Mouse (Mus musculus): ENCODE data around the gene Gm2115. TPM values are rescaled to one million over a fixed set of nuclear protein-coding genes. Genes with fewer than 3 reads are reported as not detected.

Gm2115 gene
- polyA plus RNA-seq, 1 experiment from 2014 or later: 0.91 TPM

DNA sequence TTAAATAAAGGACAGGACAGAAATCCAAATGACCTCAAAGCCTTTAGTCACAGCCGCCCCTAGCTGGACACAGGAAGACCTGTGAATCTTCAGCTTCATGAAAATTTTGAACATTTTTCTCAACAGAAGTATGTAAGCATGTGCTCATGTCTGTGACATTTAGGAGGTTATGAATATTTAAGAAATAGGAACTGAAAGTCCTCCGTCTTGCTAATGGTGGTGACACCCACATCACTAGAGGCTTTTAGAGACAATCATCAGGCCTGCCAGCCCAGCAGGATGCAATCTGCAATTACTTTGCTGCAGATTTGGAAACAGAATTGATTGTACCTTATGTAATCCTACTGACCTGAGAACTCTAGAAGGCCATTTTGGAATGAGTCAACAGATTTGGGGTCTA is 22.7 kb downstream of the Gm2115 start:
- 86% methylated on average over 2 of the region's 2 CpGs for WGBS
- Histone ChIP-seq H3K4me1 (no peaks in the 10 kb centered on the region; the same call in 1 of the 2 replicates), H3K9ac (replicated peaks) (no peak overlapping the region), H3K27ac (replicated peaks) (no peak overlapping the region), H3K36me3 (no peaks in the 10 kb centered on the region), H3K4me2 (replicated peaks) (no peak overlapping the region), H3K27me3 (no peaks in the 10 kb centered on the region), H3K9me3 (no peaks in the 10 kb centered on the region), H3K4me3 (no peak overlapping the region)
- ATAC-seq (ENCODE audit: low FRiP score, low read depth): no peak

DNA sequence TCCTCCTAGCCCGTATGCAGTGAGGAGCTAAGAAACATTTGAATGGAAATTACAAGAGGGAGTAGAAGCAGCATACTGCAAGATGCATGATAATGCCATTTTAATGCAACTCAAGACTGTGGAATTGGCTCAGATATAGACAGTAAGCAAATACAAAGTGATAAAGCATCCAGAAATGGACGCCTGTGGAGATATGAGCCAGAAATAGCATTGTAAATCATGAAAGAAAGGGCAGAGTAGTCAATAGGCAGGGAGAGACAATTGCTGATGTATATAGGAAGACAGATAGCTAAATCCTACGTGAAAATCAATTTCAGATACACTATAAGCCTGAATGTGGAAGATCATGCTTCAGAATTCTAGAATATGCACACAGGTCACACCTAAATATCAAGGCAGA is 26.5 kb downstream of the Gm2115 start:
- Histone ChIP-seq H3K27ac (replicated peaks) (no peak overlapping the region), H3K4me1 (no peaks in the 10 kb centered on the region; the same call in 1 of the 2 replicates), H3K4me2 (replicated peaks) (no peak overlapping the region), H3K9me3 (no peaks in the 10 kb centered on the region), H3K4me3 (no peak overlapping the region), H3K27me3 (no peaks in the 10 kb centered on the region), H3K36me3 (no peaks in the 10 kb centered on the region), H3K9ac (replicated peaks) (no peak overlapping the region)
- ATAC-seq (ENCODE audit: low FRiP score, low read depth): no peak
- WGBS: 65% methylated on average over 3 of the region's 3 CpGs

DNA sequence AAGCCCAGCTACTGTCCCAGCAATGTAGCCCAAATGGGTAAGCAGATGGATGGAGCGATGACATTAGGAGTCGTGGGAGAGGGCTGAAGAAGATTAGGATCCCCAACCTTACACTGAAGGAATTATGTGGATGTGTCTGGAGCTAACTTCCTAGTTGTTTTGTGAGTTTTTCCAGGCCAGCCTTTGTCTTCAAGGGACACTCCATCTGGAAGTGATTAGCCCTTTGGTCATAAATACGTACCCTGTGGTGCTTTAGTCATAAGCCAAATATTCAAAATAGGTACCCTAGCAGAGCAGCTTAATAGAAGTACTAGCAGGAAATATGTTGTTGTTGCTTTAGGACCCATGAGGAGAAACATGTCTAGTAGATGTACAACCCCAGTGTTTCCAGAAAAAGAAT is 28.6 kb downstream of the Gm2115 start:
- 80% methylated on average over 3 of the region's 3 CpGs for WGBS
- no peak overlapping the region for H3K27ac ChIP-seq (replicated peaks)
- no peak overlapping the region for H3K4me3 ChIP-seq
- no peaks in the 10 kb centered on the region; the same call in 1 of the 2 replicates for H3K4me1 ChIP-seq
- no peak for ATAC-seq (ENCODE audit: low FRiP score, low read depth)
- no peak overlapping the region for H3K4me2 ChIP-seq (replicated peaks)
- H3K36me3 ChIP-seq: no peaks in the 10 kb centered on the region
- H3K9me3 ChIP-seq: no peaks in the 10 kb centered on the region
- no peaks in the 10 kb centered on the region for H3K27me3 ChIP-seq
- no peak overlapping the region for H3K9ac ChIP-seq (replicated peaks)

DNA sequence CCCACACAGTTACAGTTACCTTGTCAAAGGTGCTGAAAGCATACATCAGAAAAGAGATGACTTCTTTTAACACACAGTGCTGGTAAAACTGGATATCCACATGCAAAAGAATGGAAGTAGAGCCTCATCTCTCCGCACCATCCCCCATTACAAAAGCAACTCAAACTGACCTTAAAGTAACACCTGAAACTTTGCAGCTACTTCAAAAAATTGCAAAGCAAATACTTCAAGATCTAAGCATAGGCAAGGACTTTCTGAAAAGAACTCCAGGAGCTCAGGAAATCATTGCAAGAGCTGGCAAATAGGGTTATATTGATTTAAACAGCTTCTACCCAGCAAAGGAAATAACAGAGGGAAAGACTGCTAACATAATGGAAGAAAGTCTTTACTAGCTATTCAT is 31.7 kb downstream of the Gm2115 start:
- no peak overlapping the region for H3K27ac ChIP-seq (replicated peaks)

DNA sequence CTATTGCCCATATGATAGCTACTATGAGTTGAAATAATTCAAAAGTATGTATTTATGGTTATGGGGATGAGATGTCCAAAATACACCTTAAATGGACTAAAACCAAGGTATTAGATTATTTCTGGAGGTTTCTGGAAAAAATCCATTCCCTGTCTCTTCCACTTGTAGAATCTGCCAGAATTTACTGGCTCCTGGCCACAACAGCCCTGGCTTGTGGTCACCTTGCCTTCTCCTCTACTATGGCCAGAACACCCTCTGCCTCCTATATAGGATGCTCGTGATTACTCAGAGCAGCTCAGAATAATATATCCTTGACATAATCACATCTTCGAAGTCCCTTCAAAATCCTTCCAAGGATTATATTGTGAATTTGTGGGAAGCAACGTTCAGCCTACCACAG is 35.5 kb downstream of the Gm2115 start:
- Histone ChIP-seq H3K36me3 (no peaks in the 10 kb centered on the region), H3K4me3 (no peak overlapping the region), H3K4me1 (no peaks in the 10 kb centered on the region), H3K9ac (replicated peaks) (no peak overlapping the region), H3K4me2 (replicated peaks) (no peak overlapping the region), H3K27me3 (no peaks in the 10 kb centered on the region), H3K9me3 (no peaks in the 10 kb centered on the region), H3K27ac (replicated peaks) (no peak overlapping the region)
- 87% methylated on average over 3 of the region's 3 CpGs for WGBS
- ATAC-seq (ENCODE audit: low FRiP score, low read depth): no peak

More for the DNA sequence above, 31.7 kb downstream of the Gm2115 start:
- Histone ChIP-seq H3K4me3 (no peak overlapping the region), H3K36me3 (no peaks in the 10 kb centered on the region), H3K9ac (replicated peaks) (no peak overlapping the region), H3K9me3 (no peaks in the 10 kb centered on the region), H3K27me3 (no peaks in the 10 kb centered on the region), H3K4me2 (replicated peaks) (no peak overlapping the region), H3K4me1 (no peaks in the 10 kb centered on the region)
- ATAC-seq (ENCODE audit: low FRiP score, low read depth): no peak
- WGBS: 91% methylated on average over 1 of the region's 1 CpGs

DNA sequence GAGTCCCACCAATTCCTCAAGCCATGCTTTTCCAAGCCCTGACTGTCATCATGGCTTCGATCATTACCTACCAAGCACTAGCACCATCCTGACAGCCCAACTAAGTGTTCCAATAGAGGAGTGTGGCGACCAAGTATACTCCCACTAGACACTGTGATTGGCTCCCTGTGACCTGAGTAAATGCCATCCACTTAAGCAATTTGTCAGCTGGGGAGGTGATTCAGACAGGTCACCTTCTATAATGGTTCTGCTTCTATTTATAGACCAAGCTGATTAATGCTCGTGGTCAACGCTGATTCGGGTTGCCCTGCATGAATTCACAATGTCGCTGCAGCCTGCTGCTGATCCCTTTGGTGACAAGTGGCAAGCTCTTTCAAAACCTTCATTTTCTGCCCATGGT is 37.4 kb downstream of the Gm2115 start:
- Histone ChIP-seq H3K4me3 (no peak overlapping the region), H3K27me3 (no peaks in the 10 kb centered on the region), H3K9ac (replicated peaks) (no peak overlapping the region), H3K9me3 (no peaks in the 10 kb centered on the region), H3K4me1 (no peaks in the 10 kb centered on the region), H3K36me3 (no peaks in the 10 kb centered on the region), H3K27ac (replicated peaks) (no peak overlapping the region), H3K4me2 (replicated peaks) (no peak overlapping the region)
- no peak for ATAC-seq (ENCODE audit: low FRiP score, low read depth)
- 82% methylated on average over 6 of the region's 6 CpGs for WGBS

DNA sequence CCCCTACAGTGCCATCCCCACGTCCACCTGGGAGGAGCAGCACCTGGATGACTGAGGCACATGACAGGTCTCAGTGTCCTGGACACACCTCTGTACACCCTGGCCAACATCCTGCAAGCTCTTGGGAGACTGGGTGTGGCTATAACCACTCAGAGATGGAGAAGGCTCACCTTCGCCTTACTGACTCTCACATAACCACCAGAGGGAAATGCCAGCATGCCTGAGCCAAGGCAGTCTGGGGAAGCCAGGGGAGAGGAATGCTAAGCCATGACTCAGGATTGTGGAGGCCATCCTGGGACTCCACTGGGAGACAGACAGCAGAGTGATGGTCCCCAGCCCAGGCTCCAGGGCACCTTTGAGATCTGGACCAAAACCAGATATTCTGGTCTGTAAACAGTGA is 48.3 kb downstream of the Gm2115 start:
- Histone ChIP-seq H3K4me3 (no peak overlapping the region), H3K9ac (replicated peaks) (no peak overlapping the region), H3K36me3 (no peaks in the 10 kb centered on the region), H3K27ac (replicated peaks) (no peak overlapping the region), H3K9me3 (no peaks in the 10 kb centered on the region), H3K27me3 (no peaks in the 10 kb centered on the region), H3K4me1 (no peaks in the 10 kb centered on the region), H3K4me2 (replicated peaks) (no peak overlapping the region)
- 80% methylated on average over 2 of the region's 2 CpGs for WGBS
- peak; percentile 9; the same call in 1 of the 2 replicates for ATAC-seq (ENCODE audit: low FRiP score, low read depth)

DNA sequence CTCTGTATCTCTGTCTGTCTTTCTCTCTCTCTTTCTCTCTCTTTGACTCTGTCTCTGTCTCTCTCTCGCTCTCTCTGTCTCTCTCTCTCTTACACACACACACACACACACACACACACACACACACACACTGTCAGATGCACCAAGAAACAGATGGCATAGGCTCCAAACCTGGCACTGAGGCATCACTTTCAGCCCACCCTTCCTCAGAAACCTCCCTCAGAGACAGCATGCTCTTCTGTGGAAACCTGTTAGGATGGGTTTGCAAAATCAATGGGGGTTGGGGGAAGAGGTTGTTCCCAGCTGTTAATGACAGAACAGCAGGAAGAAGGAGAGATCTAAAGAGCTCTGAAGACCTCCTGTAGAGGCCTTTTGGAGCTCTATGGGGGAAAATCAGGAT is 50.1 kb downstream of the Gm2115 start:
- Histone ChIP-seq H3K36me3 (no peaks in the 10 kb centered on the region), H3K4me1 (no peaks in the 10 kb centered on the region), H3K9me3 (no peaks in the 10 kb centered on the region), H3K27me3 (no peaks in the 10 kb centered on the region), H3K9ac (replicated peaks) (no peak overlapping the region), H3K4me2 (replicated peaks) (no peak overlapping the region), H3K27ac (replicated peaks) (no peak overlapping the region), H3K4me3 (no peak overlapping the region)
- no peak for ATAC-seq (ENCODE audit: low FRiP score, low read depth)
- WGBS: 80% methylated on average over 1 of the region's 1 CpGs

DNA sequence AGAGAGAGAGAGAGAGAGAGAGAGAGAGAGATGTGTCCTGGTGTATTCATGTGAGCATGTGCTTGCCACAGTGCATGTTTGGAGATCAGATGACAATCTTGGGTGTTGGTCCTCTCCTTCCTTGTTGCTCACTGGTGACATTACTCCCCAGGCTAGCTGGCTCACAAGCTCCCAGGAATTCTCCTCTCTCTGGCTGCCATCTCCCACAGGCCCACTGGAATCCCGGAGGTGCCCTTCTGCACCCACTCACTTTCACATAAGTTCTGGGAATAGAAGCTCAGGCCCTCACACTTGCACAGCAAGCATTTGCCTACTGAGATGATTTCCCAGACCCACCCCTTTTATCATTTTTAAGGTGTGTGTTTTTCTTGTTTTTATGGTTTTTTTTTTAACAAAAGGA is 51.0 kb downstream of the Gm2115 start:
- Histone ChIP-seq H3K9me3 (no peaks in the 10 kb centered on the region), H3K4me3 (no peak overlapping the region), H3K36me3 (no peaks in the 10 kb centered on the region), H3K4me2 (replicated peaks) (no peak overlapping the region), H3K27ac (replicated peaks) (no peak overlapping the region), H3K9ac (replicated peaks) (no peak overlapping the region), H3K4me1 (no peaks in the 10 kb centered on the region), H3K27me3 (no peaks in the 10 kb centered on the region)
- no peak for ATAC-seq (ENCODE audit: low FRiP score, low read depth)
- whole genome bisulfite sequencing: 95% methylated on average over 1 of the region's 1 CpGs

DNA sequence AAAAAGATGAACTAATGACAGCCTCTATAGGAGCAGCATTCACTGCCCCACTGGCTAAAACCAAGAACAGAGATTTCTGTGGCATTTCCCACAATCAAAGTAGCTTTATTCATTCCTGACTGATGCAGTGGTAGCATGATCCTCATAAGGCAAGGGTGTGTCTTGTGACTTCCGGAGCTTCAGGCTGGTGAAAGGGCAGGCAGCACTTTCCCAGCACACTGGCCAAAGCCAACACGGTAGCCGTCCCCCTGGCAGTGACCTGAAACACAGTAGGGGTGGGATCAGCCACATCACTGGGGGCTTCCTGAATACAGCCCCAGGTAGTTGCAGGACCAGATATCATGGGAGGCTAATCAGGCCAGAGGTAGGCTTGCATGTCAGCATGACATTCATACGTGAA is 56.3 kb downstream of the Gm2115 start:
- H3K36me3 ChIP-seq: no peaks in the 10 kb centered on the region
- no peak overlapping the region for H3K4me3 ChIP-seq
- no peak overlapping the region for H3K4me2 ChIP-seq (replicated peaks)
- no peak overlapping the region for H3K9ac ChIP-seq (replicated peaks)
- no peaks in the 10 kb centered on the region for H3K27me3 ChIP-seq
- 0 out of 2 replicates have a peak, but pooled peaks cover 4% of the 10 kb centered on the region for H3K4me1 ChIP-seq
- no peak for ATAC-seq (ENCODE audit: low FRiP score, low read depth)
- WGBS: 86% methylated on average over 4 of the region's 4 CpGs
- no peaks in the 10 kb centered on the region for H3K9me3 ChIP-seq
- H3K27ac ChIP-seq (replicated peaks): no peak overlapping the region

DNA sequence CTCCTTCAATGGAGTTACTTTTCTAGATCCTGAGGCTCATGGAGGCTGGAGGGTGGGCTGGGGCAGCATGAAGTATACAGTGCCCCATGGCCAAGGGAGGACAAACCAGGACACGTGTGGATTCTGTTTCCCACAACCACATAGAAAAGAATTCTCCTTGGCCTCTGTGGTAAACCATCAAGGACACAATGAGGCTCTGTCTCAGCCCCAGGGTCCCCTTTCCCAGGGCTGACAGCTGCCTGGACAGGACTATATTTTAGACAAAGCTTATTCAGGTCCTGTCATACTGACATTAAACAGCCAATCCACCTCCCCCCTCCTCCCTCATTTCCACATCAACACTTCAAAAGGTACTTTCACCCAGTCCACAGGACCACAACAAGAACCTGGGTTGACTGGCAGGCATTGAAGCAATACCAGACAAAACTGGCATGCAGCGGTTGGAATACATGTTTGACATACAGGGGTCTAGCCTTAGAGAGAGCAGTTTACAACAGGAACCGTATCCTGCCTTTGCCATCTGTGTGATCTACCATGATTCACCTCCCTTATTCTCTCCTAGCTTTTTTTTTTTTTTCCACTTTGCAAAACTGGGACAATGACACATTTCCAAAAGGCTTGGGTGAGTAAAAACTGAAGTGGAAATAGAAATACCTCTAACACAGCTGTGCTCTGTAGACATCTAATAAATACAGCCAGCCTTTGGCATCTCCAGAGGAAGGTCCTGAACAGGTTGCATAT is 57.8 kb downstream of the Gm2115 start:
- Histone ChIP-seq H3K27me3 (no peaks in the 10 kb centered on the region), H3K27ac (replicated peaks) (no peak overlapping the region), H3K36me3 (no peaks in the 10 kb centered on the region), H3K4me3 (no peak overlapping the region), H3K4me1 (0 out of 2 replicates have a peak, but pooled peaks cover 4% of the 10 kb centered on the region), H3K9ac (replicated peaks) (no peak overlapping the region), H3K4me2 (replicated peaks) (no peak overlapping the region), H3K9me3 (no peaks in the 10 kb centered on the region)
- 63% methylated on average over 3 of the region's 3 CpGs for WGBS
- peak; percentile 77 for ATAC-seq (ENCODE audit: low FRiP score, low read depth)

DNA sequence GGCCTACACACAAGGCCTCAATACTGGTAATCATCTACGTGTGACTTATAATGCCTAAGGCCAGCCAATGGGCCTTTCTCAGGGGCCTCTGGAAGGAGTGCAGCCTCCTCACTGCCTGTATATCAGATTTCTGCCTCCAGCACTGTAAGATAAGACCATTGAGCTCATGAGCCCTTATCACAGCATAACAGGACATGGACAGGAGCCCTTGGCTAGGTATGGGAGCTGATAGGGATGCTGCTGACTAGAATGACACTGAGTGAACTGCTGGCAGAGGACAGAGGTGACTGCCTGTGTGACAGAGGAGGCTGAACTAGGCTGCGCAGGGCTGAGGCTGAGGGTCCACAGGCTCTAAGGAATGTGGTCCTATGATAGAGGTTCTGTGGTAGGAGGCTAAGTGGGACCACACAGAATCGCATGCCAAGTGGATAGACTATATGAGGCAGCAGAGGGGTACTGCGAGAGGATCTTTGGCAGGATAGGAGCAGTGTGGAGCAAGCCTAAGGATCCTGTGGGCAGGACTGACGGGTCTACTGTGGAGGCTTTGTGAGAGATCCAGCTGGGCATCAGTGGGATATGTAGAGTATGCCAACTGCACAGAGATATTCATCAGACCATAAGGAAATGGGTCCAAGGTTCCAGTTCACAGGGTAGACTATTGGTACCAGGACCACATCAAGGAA is 58.5 kb downstream of the Gm2115 start:
- Histone ChIP-seq H3K4me1 (0 out of 2 replicates have a peak, but pooled peaks cover 4% of the 10 kb centered on the region), H3K4me2 (replicated peaks) (no peak overlapping the region), H3K4me3 (no peak overlapping the region), H3K9me3 (no peaks in the 10 kb centered on the region), H3K36me3 (no peaks in the 10 kb centered on the region), H3K27ac (replicated peaks) (no peak overlapping the region), H3K9ac (replicated peaks) (no peak overlapping the region), H3K27me3 (no peaks in the 10 kb centered on the region)
- no peak for ATAC-seq (ENCODE audit: low FRiP score, low read depth)
- WGBS: 88% methylated on average over 5 of the region's 5 CpGs
